Mouse (Mus musculus): ENCODE results near the gene Uhmk1. TPM values are rescaled to one million over a fixed set of nuclear protein-coding genes. Genes with fewer than 3 reads are reported as not detected.

The Uhmk1 gene
- polyA plus RNA-seq, 1 experiment from 2014 or later: 16.0 TPM

DNA sequence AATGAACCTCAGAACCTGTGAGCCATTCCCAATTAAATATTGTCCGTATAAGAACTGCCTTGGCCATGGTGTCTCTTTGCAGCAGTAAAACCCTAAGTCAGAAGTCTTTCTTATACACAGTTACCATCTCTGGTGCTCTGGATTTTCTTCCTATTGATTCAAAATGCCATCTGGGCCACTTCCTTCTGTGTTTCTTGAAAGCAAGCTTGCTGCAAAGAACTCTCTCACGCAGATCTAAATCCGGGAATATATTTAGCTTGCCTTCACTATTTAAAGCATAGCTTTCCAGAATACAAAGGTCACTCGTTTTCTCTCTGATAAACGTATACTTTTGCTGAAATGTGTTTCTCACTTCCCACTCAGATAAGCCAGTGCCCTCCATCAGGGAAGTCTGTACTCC lies 28.7 kb downstream of the Uhmk1 start:
- no peak overlapping the region for H3K4me2 ChIP-seq
- H3K4me1 ChIP-seq (replicated peaks; ENCODE audit: control insufficient read depth, insufficient read depth, low read length): no peaks in the 10 kb centered on the region
- no peaks in the 10 kb centered on the region for H3K36me3 ChIP-seq (ENCODE audit: control insufficient read depth, insufficient read depth, low read length)
- no peak overlapping the region for H3K4me3 ChIP-seq (ENCODE audit: low read depth, low read length)
- no peaks in the 10 kb centered on the region for H3K27me3 ChIP-seq (replicated peaks; ENCODE audit: control insufficient read depth, insufficient read depth, low read length)
- no peaks in the 10 kb centered on the region for H3K9me3 ChIP-seq (ENCODE audit: control insufficient read depth, low read length)
- no peak for DNase-seq (ENCODE audit: low spot score)
- ATAC-seq (replicated peaks; ENCODE audit: low FRiP score): no peak
- no peak overlapping the region for H3K27ac ChIP-seq (ENCODE audit: low read depth, low read length)
- no peak overlapping the region for H3K9ac ChIP-seq (ENCODE audit: low read depth, low read length)
- WGBS: 77% methylated on average over 5 of the region's 5 CpGs

DNA sequence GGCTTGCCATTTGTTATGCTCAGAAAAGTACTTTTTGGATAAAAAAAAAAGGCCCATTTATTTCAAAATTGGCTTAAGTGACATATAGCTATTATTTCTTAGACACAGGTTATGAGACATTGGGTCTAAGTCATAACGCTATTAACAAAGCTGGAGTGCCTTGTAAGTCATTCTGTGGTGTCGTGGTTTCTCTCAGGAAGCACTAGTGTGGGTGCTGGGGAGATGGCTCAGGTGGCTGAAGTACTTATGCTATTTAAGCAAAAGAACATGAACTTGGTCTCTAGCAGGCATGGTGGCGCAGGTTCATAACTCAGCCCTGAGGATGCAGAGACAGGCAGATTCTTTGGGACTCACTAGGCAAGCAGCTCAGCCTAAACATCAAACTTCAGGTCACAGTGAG lies 30.1 kb downstream of the Uhmk1 start:
- no peaks in the 10 kb centered on the region for H3K27me3 ChIP-seq (replicated peaks; ENCODE audit: control insufficient read depth, insufficient read depth, low read length)
- H3K36me3 ChIP-seq (ENCODE audit: control insufficient read depth, insufficient read depth, low read length): no peaks in the 10 kb centered on the region
- DNase-seq (ENCODE audit: low spot score): no peak
- WGBS: 74% methylated on average over 3 of the region's 3 CpGs
- ATAC-seq (replicated peaks; ENCODE audit: low FRiP score): no peak
- no peaks in the 10 kb centered on the region for H3K9me3 ChIP-seq (ENCODE audit: control insufficient read depth, low read length)
- H3K9ac ChIP-seq (ENCODE audit: low read depth, low read length): no peak overlapping the region
- H3K27ac ChIP-seq (ENCODE audit: low read depth, low read length): no peak overlapping the region
- H3K4me2 ChIP-seq: no peak overlapping the region
- H3K4me3 ChIP-seq (ENCODE audit: low read depth, low read length): no peak overlapping the region
- no peaks in the 10 kb centered on the region for H3K4me1 ChIP-seq (replicated peaks; ENCODE audit: control insufficient read depth, insufficient read depth, low read length)

DNA sequence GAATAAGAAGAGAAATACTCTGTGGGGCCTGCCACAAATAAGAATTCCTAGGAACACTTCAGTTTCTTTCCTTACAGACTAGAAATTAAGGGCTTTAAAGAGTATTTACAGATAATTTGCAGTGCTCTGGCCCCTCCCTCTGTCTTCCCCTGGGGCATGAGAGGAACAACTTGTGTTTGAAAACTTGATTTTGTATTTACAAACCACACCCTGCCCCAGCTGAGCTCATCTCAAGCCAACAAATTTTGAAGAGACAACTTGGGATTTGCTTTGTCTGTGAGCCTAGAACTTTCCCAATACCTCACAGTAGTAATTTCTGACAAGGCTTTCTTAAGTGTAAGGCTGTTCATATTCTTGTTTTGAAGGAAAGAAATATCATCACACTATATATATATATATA lies 32.5 kb downstream of the Uhmk1 start:
- H3K27me3 ChIP-seq (replicated peaks; ENCODE audit: control insufficient read depth, insufficient read depth, low read length): no peaks in the 10 kb centered on the region
- H3K27ac ChIP-seq (ENCODE audit: low read depth, low read length): no peak overlapping the region
- no peak for DNase-seq (ENCODE audit: low spot score)
- H3K4me1 ChIP-seq (replicated peaks; ENCODE audit: control insufficient read depth, insufficient read depth, low read length): no peaks in the 10 kb centered on the region
- no peak overlapping the region for H3K4me2 ChIP-seq
- no peaks in the 10 kb centered on the region for H3K36me3 ChIP-seq (ENCODE audit: control insufficient read depth, insufficient read depth, low read length)
- no peak overlapping the region for H3K4me3 ChIP-seq (ENCODE audit: low read depth, low read length)
- no peak overlapping the region for H3K9ac ChIP-seq (ENCODE audit: low read depth, low read length)
- ATAC-seq (replicated peaks; ENCODE audit: low FRiP score): no peak
- no peaks in the 10 kb centered on the region for H3K9me3 ChIP-seq (ENCODE audit: control insufficient read depth, low read length)

DNA sequence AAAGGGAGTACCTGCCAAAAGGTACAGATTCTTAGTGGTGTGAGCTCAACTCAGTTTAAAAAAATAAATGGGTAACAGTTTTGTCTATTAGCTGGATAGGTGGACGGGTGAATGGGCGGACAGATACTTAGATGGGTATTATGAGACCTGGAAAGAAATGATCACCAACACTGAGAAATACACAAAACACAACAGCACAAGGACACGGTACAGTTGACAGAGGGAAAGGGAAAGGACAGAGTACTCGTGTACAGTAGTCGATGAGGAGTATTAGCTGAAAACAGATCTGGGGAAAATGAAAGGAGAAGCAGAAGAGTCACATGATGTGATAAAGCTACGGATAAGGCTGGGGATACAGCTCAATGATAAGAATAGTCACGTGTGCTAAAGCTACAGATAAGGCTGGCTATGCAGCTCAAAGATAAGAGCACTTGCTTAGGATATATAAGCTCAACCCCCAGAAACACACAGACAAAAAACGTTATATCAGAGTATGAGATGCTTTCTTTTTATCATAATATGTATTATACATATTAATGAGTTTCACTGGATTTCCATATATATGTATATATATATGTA lies 38.4 kb downstream of the Uhmk1 start:
- WGBS: 55% methylated on average over 8 of the region's 8 CpGs
- H3K4me2 ChIP-seq: peak overlapping the region; percentile 77
- H3K9ac ChIP-seq (ENCODE audit: low read depth, low read length): no peak overlapping the region
- DNase-seq (ENCODE audit: low spot score): no peak
- peaks cover 15% of the 10 kb centered on the region for H3K4me1 ChIP-seq (replicated peaks; ENCODE audit: control insufficient read depth, insufficient read depth, low read length)
- peak overlapping the region; percentile 55; the same call in 1 of the 2 replicates for H3K27ac ChIP-seq (ENCODE audit: low read depth, low read length)
- H3K27me3 ChIP-seq (replicated peaks; ENCODE audit: control insufficient read depth, insufficient read depth, low read length): no peaks in the 10 kb centered on the region
- no peaks in the 10 kb centered on the region; the same call in 1 of the 2 replicates for H3K36me3 ChIP-seq (ENCODE audit: control insufficient read depth, insufficient read depth, low read length)
- H3K4me3 ChIP-seq (ENCODE audit: low read depth, low read length): no peak overlapping the region
- ATAC-seq (replicated peaks; ENCODE audit: low FRiP score): no peak; the same call in 1 of the 2 replicates
- H3K9me3 ChIP-seq (ENCODE audit: control insufficient read depth, low read length): no peaks in the 10 kb centered on the region

DNA sequence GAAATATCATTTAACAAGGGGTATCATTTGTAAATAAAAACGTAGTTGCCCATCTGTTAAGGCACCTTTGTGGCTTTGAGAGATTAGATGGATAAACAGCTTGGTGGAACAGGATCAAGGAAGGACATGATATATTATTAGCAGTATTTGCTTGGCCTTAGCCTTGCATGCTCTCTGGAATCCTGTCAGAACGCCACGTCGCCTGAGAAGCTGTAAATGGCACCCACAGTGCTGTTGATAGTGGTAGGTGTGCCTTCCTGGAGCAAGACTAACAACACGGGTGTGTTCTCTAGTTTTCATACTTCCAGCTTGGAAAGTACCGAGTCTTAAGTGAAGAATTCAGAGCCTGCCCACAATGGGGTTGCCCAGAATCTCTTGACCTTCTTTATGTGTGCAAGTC lies 39.3 kb downstream of the Uhmk1 start:
- H3K9me3 ChIP-seq (ENCODE audit: control insufficient read depth, low read length): no peaks in the 10 kb centered on the region
- ATAC-seq (replicated peaks; ENCODE audit: low FRiP score) (no peak), DNase-seq (ENCODE audit: low spot score) (no peak)
- H3K4me3 ChIP-seq (ENCODE audit: low read depth, low read length): no peak overlapping the region; the same call in 1 of the 2 replicates
- no peaks in the 10 kb centered on the region; the same call in 1 of the 2 replicates for H3K36me3 ChIP-seq (ENCODE audit: control insufficient read depth, insufficient read depth, low read length)
- 43% methylated on average over 6 of the region's 6 CpGs for WGBS
- H3K27me3 ChIP-seq (replicated peaks; ENCODE audit: control insufficient read depth, insufficient read depth, low read length): no peaks in the 10 kb centered on the region
- peaks cover 15% of the 10 kb centered on the region for H3K4me1 ChIP-seq (replicated peaks; ENCODE audit: control insufficient read depth, insufficient read depth, low read length)
- peak overlapping the region; percentile 41 for H3K9ac ChIP-seq (ENCODE audit: low read depth, low read length)
- H3K27ac ChIP-seq (ENCODE audit: low read depth, low read length): peak overlapping the region; percentile 55; the same call in 1 of the 2 replicates
- peak overlapping the region; percentile 77 for H3K4me2 ChIP-seq

DNA sequence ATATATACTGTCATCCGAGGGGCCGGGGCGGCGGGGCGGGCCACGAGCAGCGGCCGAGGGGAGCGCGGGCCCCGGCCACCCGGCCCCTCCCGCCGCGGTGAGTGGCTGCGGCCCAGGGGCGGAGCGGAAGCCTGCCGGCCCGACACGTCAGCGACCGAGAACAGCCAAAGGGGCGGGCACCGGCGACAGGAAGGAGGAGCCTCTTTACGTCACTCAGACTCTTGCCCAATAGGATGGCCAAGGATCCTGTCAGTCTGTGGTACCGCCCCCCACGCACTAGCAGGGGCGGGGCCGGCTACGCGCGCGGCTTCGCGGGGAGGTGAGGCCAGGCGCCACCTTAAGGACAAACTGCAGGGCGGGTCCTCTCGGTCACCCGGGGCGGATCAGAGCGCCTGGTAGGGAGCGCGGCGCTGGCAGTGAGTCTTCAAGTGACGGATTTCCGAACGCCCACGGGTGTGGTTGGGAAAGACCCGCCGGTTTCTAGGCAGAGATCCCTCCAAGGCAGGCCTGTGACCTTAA lies 40.3 kb downstream of the Uhmk1 start, which contains the start of gene Uap1:
Uap1 (minus strand) TSS at position 144 of the 519 bp plus-strand sequence.
- H3K4me3 ChIP-seq (ENCODE audit: low read depth, low read length): peak within 1 kb of the TSS; percentile 79
- ATAC-seq (replicated peaks; ENCODE audit: low FRiP score): peak; percentile 95
- WGBS: under 1% methylated on average over 52 of the region's 52 CpGs
- H3K36me3 ChIP-seq (ENCODE audit: control insufficient read depth, insufficient read depth, low read length): no peaks in the 10 kb centered on the region; the same call in 1 of the 2 replicates
- H3K9me3 ChIP-seq (ENCODE audit: control insufficient read depth, low read length): no peaks in the 10 kb centered on the region
- H3K27me3 ChIP-seq (replicated peaks; ENCODE audit: control insufficient read depth, insufficient read depth, low read length): no peaks in the 10 kb centered on the region
- peak within 1 kb of the TSS; percentile 86 for H3K9ac ChIP-seq (ENCODE audit: low read depth, low read length)
- peaks cover 15% of the 10 kb centered on the region for H3K4me1 ChIP-seq (replicated peaks; ENCODE audit: control insufficient read depth, insufficient read depth, low read length)
- H3K4me2 ChIP-seq: peak within 1 kb of the TSS; percentile 86
- H3K27ac ChIP-seq (ENCODE audit: low read depth, low read length): peak within 1 kb of the TSS; percentile 91
- DNase-seq (ENCODE audit: low spot score): peak; percentile 99

DNA sequence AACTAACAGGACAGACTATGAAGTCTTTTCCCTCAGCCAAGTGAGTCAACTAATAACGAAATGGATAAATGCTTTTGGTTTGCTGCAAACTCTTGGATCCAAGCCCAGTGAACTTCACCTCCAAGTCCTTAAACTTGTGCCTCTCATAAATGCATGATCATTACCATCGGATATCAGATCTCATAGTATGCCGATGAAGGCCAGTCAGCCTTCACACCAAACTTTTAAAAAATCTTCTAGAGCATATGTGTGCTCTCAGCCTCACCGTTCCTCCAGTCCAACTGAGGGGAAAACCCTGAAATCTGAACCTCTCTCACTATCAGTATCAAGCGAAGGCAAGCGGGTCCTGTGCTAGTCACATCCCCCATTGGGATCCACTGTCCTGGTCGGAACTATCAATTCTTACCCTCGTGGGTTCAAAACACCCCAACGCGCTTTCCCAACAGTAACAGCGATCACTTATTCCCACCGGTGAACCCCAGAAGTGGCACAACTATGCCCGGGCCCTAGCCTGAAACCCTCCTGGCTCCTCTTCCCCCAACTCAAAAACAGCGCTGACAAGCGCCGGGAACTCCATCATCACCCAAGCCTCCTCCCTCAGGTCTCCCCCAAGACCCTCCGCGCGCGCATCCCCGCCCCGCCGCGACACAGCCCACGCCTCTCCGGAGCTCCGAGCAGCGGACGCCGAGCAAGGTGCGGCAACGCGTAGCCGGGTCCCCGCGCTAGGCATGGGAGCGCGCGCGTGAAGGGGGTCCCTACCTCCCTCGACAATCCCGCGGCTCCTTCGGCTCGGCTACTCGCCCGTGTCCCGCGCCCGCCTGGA lies 41.0 kb downstream of the Uhmk1 start:
- H3K27ac ChIP-seq (ENCODE audit: low read depth, low read length): peak overlapping the region; percentile 91
- peaks cover 15% of the 10 kb centered on the region for H3K4me1 ChIP-seq (replicated peaks; ENCODE audit: control insufficient read depth, insufficient read depth, low read length)
- peak overlapping the region; percentile 86 for H3K9ac ChIP-seq (ENCODE audit: low read depth, low read length)
- peak; percentile 58 for ATAC-seq (replicated peaks; ENCODE audit: low FRiP score)
- H3K27me3 ChIP-seq (replicated peaks; ENCODE audit: control insufficient read depth, insufficient read depth, low read length): no peaks in the 10 kb centered on the region
- peak overlapping the region; percentile 79 for H3K4me3 ChIP-seq (ENCODE audit: low read depth, low read length)
- peak overlapping the region; percentile 86 for H3K4me2 ChIP-seq
- no peaks in the 10 kb centered on the region; the same call in 1 of the 2 replicates for H3K36me3 ChIP-seq (ENCODE audit: control insufficient read depth, insufficient read depth, low read length)
- DNase-seq (ENCODE audit: low spot score): peak; percentile 78
- H3K9me3 ChIP-seq (ENCODE audit: control insufficient read depth, low read length): no peaks in the 10 kb centered on the region
- WGBS: under 1% methylated on average over 50 of the region's 50 CpGs

DNA sequence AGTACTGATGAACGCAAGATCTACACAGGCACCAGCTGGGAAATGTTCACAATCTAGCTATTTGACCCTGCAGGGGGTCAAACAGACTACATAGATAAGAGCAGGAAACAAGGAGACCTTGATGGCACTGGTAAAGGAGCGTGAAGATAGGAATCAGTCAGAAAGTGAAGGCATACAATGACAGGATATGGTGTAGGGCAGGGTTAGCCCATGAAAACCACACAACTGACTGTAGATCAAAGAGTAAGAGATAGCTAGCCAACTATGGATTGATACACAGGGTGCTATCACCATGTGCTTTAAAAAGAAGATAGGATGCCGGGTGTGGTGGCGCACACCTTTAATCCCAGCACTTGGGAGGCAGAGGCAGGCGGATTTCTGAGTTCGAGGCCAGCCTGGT lies 47.4 kb downstream of the Uhmk1 start:
- Histone ChIP-seq H3K36me3 (ENCODE audit: control insufficient read depth, insufficient read depth, low read length) (peaks cover 3% of the 10 kb centered on the region; the same call in 1 of the 2 replicates), H3K9ac (ENCODE audit: low read depth, low read length) (no peak overlapping the region), H3K4me2 (no peak overlapping the region), H3K4me1 (replicated peaks; ENCODE audit: control insufficient read depth, insufficient read depth, low read length) (no peaks in the 10 kb centered on the region), H3K27me3 (replicated peaks; ENCODE audit: control insufficient read depth, insufficient read depth, low read length) (no peaks in the 10 kb centered on the region), H3K9me3 (ENCODE audit: control insufficient read depth, low read length) (no peaks in the 10 kb centered on the region), H3K27ac (ENCODE audit: low read depth, low read length) (no peak overlapping the region), H3K4me3 (ENCODE audit: low read depth, low read length) (no peak overlapping the region)
- WGBS: 65% methylated on average over 4 of the region's 6 CpGs
- ATAC-seq (replicated peaks; ENCODE audit: low FRiP score): no peak
- DNase-seq (ENCODE audit: low spot score): no peak

Measured in liver, embryonic 11.5 days (tissue).